Mouse (Mus musculus): ENCODE measurements around the gene Dynlrb2. TPM values are rescaled to one million over a fixed set of nuclear protein-coding genes. Genes with fewer than 3 reads are reported as not detected.

Dynlrb2 gene
- polyA plus RNA-seq, 1 experiment from 2014 or later, result 1.7 TPM

DNA sequence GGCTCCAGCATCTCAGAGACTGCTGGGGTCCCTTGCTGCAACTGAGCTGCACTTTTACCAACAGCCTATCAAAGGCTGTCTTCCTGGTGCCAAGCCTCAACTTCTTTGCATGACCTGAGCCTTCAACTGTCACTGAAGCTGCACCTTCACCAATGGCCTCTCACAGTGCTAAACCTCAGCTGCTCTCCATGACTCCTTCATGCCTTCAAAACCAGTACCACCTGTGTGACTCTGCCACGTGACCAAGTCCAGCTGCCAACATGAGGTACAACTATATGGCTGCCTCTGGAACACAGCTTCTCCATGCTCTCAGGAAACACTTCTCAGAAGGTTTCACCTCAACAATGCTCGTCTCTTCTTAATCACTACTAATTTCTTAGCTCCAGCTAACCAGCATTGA lies 16.2 kb upstream of the Dynlrb2 start:
- whole genome bisulfite sequencing, result 82% methylated on average over 2 of the region's 2 CpGs
- Histone ChIP-seq H3K36me3 (ENCODE audit: insufficient read depth, low read length) (no peaks in the 10 kb centered on the region), H3K4me3 (ENCODE audit: low read length) (no peak overlapping the region), H3K27ac (ENCODE audit: low read length) (no peak overlapping the region), H3K9me3 (ENCODE audit: low read length) (no peaks in the 10 kb centered on the region), H3K27me3 (ENCODE audit: insufficient read depth, low read length) (no peaks in the 10 kb centered on the region), H3K9ac (replicated peaks; ENCODE audit: low read length) (no peak overlapping the region), H3K4me1 (ENCODE audit: insufficient read depth, low read length) (no peaks in the 10 kb centered on the region), H3K4me2 (replicated peaks; ENCODE audit: low read depth, low read length) (no peak overlapping the region)
- no peak for ATAC-seq (ENCODE audit: low FRiP score, low TSS enrichment)

DNA sequence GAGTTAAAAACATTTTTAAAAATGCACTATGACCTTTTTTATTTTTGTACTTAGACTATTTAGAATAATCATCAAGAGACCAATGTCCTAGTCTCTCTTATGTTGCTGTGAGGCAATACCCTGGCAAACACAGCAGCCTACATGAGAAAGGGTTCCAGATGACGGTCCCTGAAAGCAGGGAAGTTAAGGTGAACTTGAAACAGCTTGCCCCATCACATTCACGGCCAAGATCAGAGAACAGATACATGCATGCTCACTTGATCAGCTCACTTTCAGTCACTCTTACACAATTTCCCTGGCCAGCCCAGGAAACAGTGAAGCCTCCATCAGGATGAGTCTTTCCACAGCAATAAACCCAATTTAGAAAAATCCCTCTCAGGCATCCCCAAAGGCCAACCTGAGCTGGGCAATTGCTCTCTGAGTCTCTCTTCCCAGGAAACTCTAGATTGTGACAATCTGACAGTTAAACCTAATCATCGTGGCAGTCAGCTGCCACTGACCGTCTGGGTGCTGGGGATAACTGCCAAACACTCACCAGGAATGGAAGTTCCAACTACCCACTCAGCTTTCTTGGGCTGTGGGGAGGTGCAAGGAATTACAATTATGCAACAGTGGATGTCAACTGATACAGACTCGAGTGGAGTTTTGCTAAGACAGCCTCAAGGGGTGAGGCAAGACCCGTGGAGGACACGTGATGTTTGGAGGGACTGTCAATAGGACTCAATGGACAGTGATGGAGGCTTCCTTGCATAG lies 4.5 kb upstream of the Dynlrb2 start:
- Histone ChIP-seq H3K9me3 (ENCODE audit: low read length) (no peaks in the 10 kb centered on the region), H3K27me3 (ENCODE audit: insufficient read depth, low read length) (no peaks in the 10 kb centered on the region), H3K27ac (ENCODE audit: low read length) (no peak overlapping the region), H3K36me3 (ENCODE audit: insufficient read depth, low read length) (no peaks in the 10 kb centered on the region), H3K4me2 (replicated peaks; ENCODE audit: low read depth, low read length) (no peak overlapping the region), H3K9ac (replicated peaks; ENCODE audit: low read length) (no peak overlapping the region), H3K4me1 (ENCODE audit: insufficient read depth, low read length) (0 out of 2 replicates have a peak, but pooled peaks cover 7% of the 10 kb centered on the region), H3K4me3 (ENCODE audit: low read length) (no peak overlapping the region)
- no peak for ATAC-seq (ENCODE audit: low FRiP score, low TSS enrichment)
- WGBS, result 77% methylated on average over 7 of the region's 7 CpGs

DNA sequence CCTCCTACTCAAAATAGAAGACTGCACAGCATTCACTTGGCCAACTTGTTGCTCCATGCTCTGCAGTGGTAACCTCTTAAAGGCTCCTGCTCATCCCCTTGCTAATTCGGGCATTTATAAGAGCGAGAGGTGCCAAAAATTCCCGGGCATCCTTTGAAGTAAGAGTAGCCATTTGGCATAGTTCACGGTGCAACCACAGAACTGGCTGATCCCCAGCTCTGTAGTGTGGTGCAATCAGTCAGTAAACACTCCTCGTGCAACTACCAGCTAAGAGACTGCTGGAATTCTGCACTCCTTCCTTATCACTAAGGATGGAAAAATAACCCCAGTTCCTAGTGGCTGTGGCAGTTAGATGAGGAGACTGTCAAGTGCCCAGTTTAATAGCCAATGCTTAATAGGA lies 3.9 kb downstream of the Dynlrb2 start:
- 23% methylated on average over 5 of the region's 5 CpGs for WGBS
- ATAC-seq (ENCODE audit: low FRiP score, low TSS enrichment), result no peak
- Histone ChIP-seq H3K4me3 (ENCODE audit: low read length) (no peak overlapping the region), H3K36me3 (ENCODE audit: insufficient read depth, low read length) (no peaks in the 10 kb centered on the region), H3K27me3 (ENCODE audit: insufficient read depth, low read length) (no peaks in the 10 kb centered on the region), H3K4me2 (replicated peaks; ENCODE audit: low read depth, low read length) (no peak overlapping the region), H3K27ac (ENCODE audit: low read length) (no peak overlapping the region), H3K4me1 (ENCODE audit: insufficient read depth, low read length) (0 out of 2 replicates have a peak, but pooled peaks cover 7% of the 10 kb centered on the region), H3K9ac (replicated peaks; ENCODE audit: low read length) (no peak overlapping the region), H3K9me3 (ENCODE audit: low read length) (no peaks in the 10 kb centered on the region)

DNA sequence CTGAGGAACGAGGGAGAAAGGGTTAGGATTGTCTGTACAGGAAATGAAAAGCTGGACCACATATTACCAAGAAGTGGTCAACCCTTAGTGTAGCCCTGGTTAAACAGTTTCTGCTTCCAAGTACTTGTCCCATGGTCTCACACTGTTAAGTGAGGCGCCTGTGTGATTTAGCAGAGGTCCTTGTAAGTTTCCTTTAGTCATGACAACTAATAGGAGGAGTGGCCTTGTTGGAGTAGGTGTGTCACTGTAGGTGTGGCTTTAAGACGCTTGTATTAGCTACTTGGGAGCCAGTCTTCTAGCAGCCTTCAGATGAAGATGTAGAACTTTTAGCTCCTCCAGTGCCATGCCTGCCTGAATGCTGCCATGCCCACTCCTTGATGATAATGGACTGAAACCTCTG lies 4.5 kb downstream of the Dynlrb2 start:
- 75% methylated on average over 3 of the region's 3 CpGs for WGBS
- Histone ChIP-seq H3K4me2 (replicated peaks; ENCODE audit: low read depth, low read length) (no peak overlapping the region), H3K27me3 (ENCODE audit: insufficient read depth, low read length) (no peaks in the 10 kb centered on the region), H3K27ac (ENCODE audit: low read length) (no peak overlapping the region), H3K4me3 (ENCODE audit: low read length) (no peak overlapping the region), H3K9ac (replicated peaks; ENCODE audit: low read length) (no peak overlapping the region), H3K36me3 (ENCODE audit: insufficient read depth, low read length) (no peaks in the 10 kb centered on the region), H3K9me3 (ENCODE audit: low read length) (no peaks in the 10 kb centered on the region), H3K4me1 (ENCODE audit: insufficient read depth, low read length) (0 out of 2 replicates have a peak, but pooled peaks cover 7% of the 10 kb centered on the region)
- ATAC-seq (ENCODE audit: low FRiP score, low TSS enrichment), result no peak

DNA sequence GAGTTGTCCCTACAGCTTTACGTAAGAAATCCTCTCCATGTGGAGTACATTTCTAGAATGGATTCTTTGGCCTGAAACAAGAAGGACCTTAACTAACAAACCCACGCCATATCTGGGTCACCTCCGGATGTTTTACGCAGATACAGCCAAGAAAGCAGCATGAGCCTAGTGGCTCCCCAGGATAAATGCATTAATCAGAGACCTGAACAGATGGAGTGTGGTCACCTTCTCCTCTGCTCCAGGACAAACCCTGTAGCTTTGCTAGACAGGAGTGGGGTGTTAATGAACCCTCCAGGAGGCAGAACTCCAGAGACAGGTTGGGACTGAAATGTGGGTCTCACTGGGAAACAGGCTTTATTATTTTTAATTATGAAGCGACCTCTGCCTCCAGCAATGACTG lies 14.9 kb downstream of the Dynlrb2 start:
- WGBS, result 88% methylated on average over 5 of the region's 5 CpGs
- Histone ChIP-seq H3K27me3 (ENCODE audit: insufficient read depth, low read length) (no peaks in the 10 kb centered on the region), H3K9me3 (ENCODE audit: low read length) (peaks cover 11% of the 10 kb centered on the region), H3K4me1 (ENCODE audit: insufficient read depth, low read length) (no peaks in the 10 kb centered on the region), H3K4me2 (replicated peaks; ENCODE audit: low read depth, low read length) (no peak overlapping the region), H3K36me3 (ENCODE audit: insufficient read depth, low read length) (no peaks in the 10 kb centered on the region), H3K4me3 (ENCODE audit: low read length) (no peak overlapping the region), H3K27ac (ENCODE audit: low read length) (no peak overlapping the region), H3K9ac (replicated peaks; ENCODE audit: low read length) (no peak overlapping the region)
- ATAC-seq (ENCODE audit: low FRiP score, low TSS enrichment), result no peak

DNA sequence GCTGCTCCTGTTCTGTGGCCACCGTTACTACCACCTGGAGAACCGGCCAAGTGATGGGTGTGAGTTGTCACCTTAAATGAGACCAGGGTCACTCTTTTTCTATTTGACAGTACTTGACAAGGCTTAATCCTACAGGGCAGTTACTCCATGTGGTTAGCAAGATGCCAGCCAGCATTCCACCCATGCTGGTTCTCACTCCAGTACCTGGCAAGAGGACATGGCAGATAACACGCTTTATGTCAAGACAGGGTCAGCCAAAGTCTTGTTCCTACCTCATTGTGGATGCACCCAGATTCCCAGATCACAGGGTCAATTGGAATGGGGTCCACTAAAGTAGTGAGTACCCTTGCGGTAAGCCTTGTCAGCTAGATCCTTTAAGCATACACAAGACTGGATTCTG lies 16.4 kb downstream of the Dynlrb2 start:
- peaks cover 11% of the 10 kb centered on the region for H3K9me3 ChIP-seq (ENCODE audit: low read length)
- H3K9ac ChIP-seq (replicated peaks; ENCODE audit: low read length), result no peak overlapping the region
- no peaks in the 10 kb centered on the region for H3K4me1 ChIP-seq (ENCODE audit: insufficient read depth, low read length)
- H3K4me3 ChIP-seq (ENCODE audit: low read length), result no peak overlapping the region
- no peak overlapping the region for H3K27ac ChIP-seq (ENCODE audit: low read length)
- H3K36me3 ChIP-seq (ENCODE audit: insufficient read depth, low read length), result no peaks in the 10 kb centered on the region
- 89% methylated on average over 4 of the region's 4 CpGs for WGBS
- no peak overlapping the region for H3K4me2 ChIP-seq (replicated peaks; ENCODE audit: low read depth, low read length)
- no peak for ATAC-seq (ENCODE audit: low FRiP score, low TSS enrichment)
- no peaks in the 10 kb centered on the region for H3K27me3 ChIP-seq (ENCODE audit: insufficient read depth, low read length)

DNA sequence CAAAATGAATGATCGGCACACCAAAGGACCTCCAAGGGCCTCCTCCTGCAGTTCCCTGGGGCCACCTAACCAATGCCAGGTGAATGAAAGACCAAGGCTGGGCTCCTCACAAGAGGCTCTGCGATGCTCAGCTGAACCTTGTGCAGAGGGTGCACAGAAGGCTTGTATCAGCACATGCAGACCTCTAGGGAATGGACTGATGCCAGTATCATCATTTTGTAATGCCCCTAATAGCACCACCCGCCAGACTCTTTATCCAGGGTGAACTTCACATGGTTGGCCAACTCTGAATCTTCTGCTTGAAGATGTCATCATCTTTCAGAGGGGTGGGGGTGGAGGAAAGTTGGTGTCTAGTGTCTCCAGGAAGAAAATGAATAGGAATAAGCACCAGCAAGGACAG lies 16.9 kb downstream of the Dynlrb2 start:
- ATAC-seq (ENCODE audit: low FRiP score, low TSS enrichment), result no peak
- H3K4me2 ChIP-seq (replicated peaks; ENCODE audit: low read depth, low read length), result no peak overlapping the region
- H3K9me3 ChIP-seq (ENCODE audit: low read length), result peaks cover 11% of the 10 kb centered on the region
- H3K4me1 ChIP-seq (ENCODE audit: insufficient read depth, low read length), result no peaks in the 10 kb centered on the region
- H3K36me3 ChIP-seq (ENCODE audit: insufficient read depth, low read length), result no peaks in the 10 kb centered on the region
- H3K4me3 ChIP-seq (ENCODE audit: low read length), result no peak overlapping the region
- WGBS, result 88% methylated on average over 3 of the region's 3 CpGs
- no peaks in the 10 kb centered on the region for H3K27me3 ChIP-seq (ENCODE audit: insufficient read depth, low read length)
- H3K9ac ChIP-seq (replicated peaks; ENCODE audit: low read length), result no peak overlapping the region
- H3K27ac ChIP-seq (ENCODE audit: low read length), result no peak overlapping the region

DNA sequence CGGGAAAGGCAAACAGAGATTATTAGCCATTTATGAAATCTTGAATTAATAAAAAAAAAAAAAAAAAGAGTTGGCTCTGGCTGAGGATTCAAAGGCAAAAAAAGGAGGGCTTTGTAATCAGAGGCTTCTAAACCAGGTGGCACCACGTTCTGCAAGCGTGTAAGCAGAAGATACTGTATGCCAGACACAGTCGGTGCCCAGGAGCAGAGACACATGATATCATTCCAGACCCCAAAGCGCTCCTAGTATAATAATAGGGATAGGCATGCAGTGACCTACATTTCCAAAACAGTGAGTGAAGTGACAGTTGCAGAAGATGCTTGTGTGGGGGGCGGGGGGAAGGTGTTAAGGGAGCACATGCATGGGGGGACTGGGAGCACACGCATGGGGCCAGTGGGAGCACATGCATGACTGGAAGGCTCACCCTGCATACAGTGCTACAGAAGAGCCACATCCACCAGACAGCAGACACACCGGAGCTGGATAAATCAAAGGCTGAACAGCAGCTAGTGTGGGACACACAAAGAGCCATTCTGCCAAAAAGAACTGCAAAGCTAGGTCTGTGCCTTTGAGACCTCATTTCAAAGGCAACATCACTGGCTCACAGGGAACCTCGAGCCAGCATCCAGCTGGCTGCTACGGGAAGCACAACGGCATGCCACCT lies 17.5 kb downstream of the Dynlrb2 start:
- Histone ChIP-seq H3K36me3 (ENCODE audit: insufficient read depth, low read length) (no peaks in the 10 kb centered on the region), H3K27me3 (ENCODE audit: insufficient read depth, low read length) (no peaks in the 10 kb centered on the region), H3K9ac (replicated peaks; ENCODE audit: low read length) (no peak overlapping the region), H3K4me1 (ENCODE audit: insufficient read depth, low read length) (no peaks in the 10 kb centered on the region), H3K9me3 (ENCODE audit: low read length) (peaks cover 5% of the 10 kb centered on the region), H3K27ac (ENCODE audit: low read length) (no peak overlapping the region), H3K4me2 (replicated peaks; ENCODE audit: low read depth, low read length) (no peak overlapping the region), H3K4me3 (ENCODE audit: low read length) (no peak overlapping the region)
- WGBS, result 84% methylated on average over 11 of the region's 11 CpGs
- ATAC-seq (ENCODE audit: low FRiP score, low TSS enrichment), result no peak

DNA sequence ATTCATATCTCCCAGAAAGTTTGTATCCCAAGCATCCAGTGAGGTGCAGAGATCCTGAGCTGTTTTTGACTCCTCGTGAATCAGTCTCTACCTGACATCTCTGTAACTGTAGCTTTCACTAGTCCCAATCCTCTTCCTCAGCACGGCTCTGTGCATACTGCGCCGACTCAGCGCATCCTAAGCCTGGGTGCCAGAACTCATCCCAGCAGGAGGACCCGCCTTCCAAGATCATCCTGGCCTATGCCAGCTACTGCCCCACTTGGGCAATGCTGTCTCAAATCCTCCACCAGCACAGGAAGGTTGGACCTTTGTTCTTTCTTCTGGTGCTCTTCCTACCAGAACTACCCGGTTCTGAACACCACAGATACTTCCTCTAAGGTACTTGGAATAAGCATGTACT lies 20.1 kb downstream of the Dynlrb2 start:
- no peak overlapping the region for H3K4me2 ChIP-seq (replicated peaks; ENCODE audit: low read depth, low read length)
- WGBS, result 89% methylated on average over 7 of the region's 7 CpGs
- no peak overlapping the region for H3K4me3 ChIP-seq (ENCODE audit: low read length)
- H3K27ac ChIP-seq (ENCODE audit: low read length), result no peak overlapping the region
- no peaks in the 10 kb centered on the region for H3K4me1 ChIP-seq (ENCODE audit: insufficient read depth, low read length)
- ATAC-seq (ENCODE audit: low FRiP score, low TSS enrichment), result no peak
- H3K27me3 ChIP-seq (ENCODE audit: insufficient read depth, low read length), result no peaks in the 10 kb centered on the region
- H3K9me3 ChIP-seq (ENCODE audit: low read length), result no peaks in the 10 kb centered on the region
- no peaks in the 10 kb centered on the region for H3K36me3 ChIP-seq (ENCODE audit: insufficient read depth, low read length)
- H3K9ac ChIP-seq (replicated peaks; ENCODE audit: low read length), result no peak overlapping the region

DNA sequence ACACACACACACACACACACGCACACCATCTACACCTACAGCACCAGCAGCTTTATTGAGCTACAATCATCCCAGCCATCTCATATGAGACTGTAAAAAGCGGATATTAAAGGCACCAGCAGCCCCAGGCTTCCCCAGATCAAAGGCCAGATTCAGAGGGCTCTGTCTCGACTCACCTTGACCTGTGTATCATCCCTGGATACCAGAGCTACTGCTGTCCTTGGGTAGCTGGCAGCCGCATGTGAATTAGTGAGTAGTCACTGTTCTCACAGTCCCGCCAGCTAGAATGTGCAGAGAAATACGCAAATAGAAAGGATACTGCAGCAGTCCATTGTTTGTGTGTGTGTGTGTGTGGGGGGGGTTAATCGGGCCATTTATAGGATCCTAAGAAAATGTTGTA lies 24.0 kb downstream of the Dynlrb2 start:
- no peaks in the 10 kb centered on the region for H3K27me3 ChIP-seq (ENCODE audit: insufficient read depth, low read length)
- H3K4me3 ChIP-seq (ENCODE audit: low read length), result no peak overlapping the region
- H3K36me3 ChIP-seq (ENCODE audit: insufficient read depth, low read length), result no peaks in the 10 kb centered on the region
- H3K9ac ChIP-seq (replicated peaks; ENCODE audit: low read length), result no peak overlapping the region
- ATAC-seq (ENCODE audit: low FRiP score, low TSS enrichment), result no peak
- H3K27ac ChIP-seq (ENCODE audit: low read length), result no peak overlapping the region
- no peaks in the 10 kb centered on the region for H3K4me1 ChIP-seq (ENCODE audit: insufficient read depth, low read length)
- H3K4me2 ChIP-seq (replicated peaks; ENCODE audit: low read depth, low read length), result no peak overlapping the region
- peaks cover 6% of the 10 kb centered on the region; the same call in 1 of the 2 replicates for H3K9me3 ChIP-seq (ENCODE audit: low read length)
- WGBS, result 73% methylated on average over 7 of the region's 7 CpGs
